Mouse (Mus musculus) brain, embryonic 14.5 days (tissue): ENCODE measurements around the gene Stard13.

Experiments
- CTCF ChIP-seq: fragments of 200-500 bp; IDR thresholded peaks from 2 replicates; pipeline ENCODE4 v1.5.1; 2012; ENCODE audit warnings: inconsistent platforms, mild to moderate bottlenecking, moderate library complexity, borderline replicate concordance; ENCODE audit not compliant: insufficient read depth, insufficient read length; ENCODE audit errors: extremely low read depth
- POLR2A ChIP-seq: fragments of 200-500 bp; IDR thresholded peaks from 2 replicates; pipeline ENCODE4 v1.6.1; 2012; ENCODE audit warnings: mild to moderate bottlenecking, inconsistent platforms, borderline replicate concordance; ENCODE audit not compliant: poor library complexity, insufficient read depth, insufficient read length, severe bottlenecking; ENCODE audit errors: extremely low read depth

DNA sequence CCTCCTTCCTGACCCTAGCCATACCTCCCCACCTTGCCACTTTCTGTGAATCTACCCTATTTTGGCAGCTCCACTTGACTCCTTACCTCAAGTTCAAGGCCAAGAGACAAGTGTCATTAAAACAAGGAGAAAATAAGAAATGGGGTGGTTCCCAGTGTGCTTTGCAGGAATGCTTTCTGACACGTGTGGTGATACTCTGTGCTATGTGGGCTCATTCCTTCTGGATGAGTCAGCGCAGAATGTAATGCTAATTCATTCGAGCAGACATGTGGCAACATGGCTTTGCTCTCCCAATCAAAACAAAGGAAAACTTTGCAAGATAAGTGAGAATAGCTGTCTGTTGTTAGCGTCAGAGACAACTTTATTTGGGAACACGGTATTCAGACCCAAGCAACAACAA lies 30.7 kb downstream of the Stard13 start:
- no peak for TF ChIP-seq CTCF
- no peak for TF ChIP-seq POLR2A
